Mouse (Mus musculus): ENCODE measurements around the gene 5830473C10Rik. TPM values are rescaled to one million over a fixed set of nuclear protein-coding genes. Genes with fewer than 3 reads are reported as not detected.

Gene 5830473C10Rik
- polyA plus RNA-seq, 1 experiment: 0.12 TPM

DNA sequence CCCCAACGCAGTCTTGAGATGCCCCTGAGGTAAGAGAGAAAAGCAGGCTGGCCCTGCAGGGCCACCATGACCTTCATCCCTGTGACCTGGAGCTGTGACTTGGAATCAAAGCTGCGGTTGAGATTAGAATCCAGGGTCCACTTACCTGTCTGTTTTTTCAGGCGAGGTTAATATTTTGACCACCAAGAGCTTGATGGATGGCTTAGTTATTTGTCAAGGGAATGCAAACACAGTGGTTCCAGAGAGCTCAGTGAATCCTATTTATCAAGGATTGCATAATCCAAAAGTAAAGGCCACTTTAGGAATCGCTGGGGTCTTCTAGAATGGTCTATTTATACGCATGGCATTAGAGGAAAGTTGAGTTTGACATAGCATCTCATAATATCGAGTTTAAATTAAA, 21.3 kb downstream of the 5830473C10Rik start:
- Histone ChIP-seq H3K4me3 (ENCODE audit: control insufficient read depth, low read depth, low read length) (no peak overlapping the region), H3K36me3 (ENCODE audit: control insufficient read depth, insufficient read depth, low read length) (no peaks in the 10 kb centered on the region), H3K4me1 (ENCODE audit: control insufficient read depth, insufficient read depth, low read length) (no peaks in the 10 kb centered on the region), H3K27me3 (ENCODE audit: control insufficient read depth, insufficient read depth, low read length) (no peaks in the 10 kb centered on the region), H3K27ac (ENCODE audit: control insufficient read depth, insufficient read depth, low read depth, low read length) (no peak overlapping the region)
- TF ChIP-seq POLR2A (IDR thresholded peaks at IDR 0.05; ENCODE audit: control insufficient read depth, low read depth, low read length) (no peak), CTCF (IDR thresholded peaks at IDR 0.05; ENCODE audit: control insufficient read depth, insufficient read depth, insufficient replicate concordance, low read depth, low read length) (no peak)

DNA sequence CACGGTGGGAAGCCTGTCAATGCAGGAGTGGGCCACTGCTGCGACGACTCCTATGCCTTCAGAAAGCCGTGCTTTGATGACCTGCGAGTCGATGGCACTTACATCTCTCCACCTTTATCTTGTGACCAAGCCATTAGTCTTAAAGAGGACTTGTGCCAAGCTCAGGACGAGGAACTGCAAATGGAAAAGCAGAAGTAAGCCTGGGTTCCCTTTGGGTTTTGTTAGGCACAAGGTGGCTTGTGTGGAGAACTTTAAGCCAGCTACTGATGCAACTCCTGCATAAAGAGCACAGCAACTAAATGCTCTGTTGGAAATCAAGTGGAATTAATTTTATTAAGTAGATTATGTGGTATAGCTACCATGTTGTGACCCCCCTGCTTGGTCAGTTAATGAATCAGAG, 23.9 kb downstream of the 5830473C10Rik start:
- H3K27me3 ChIP-seq (ENCODE audit: control insufficient read depth, insufficient read depth, low read length): no peaks in the 10 kb centered on the region
- H3K27ac ChIP-seq (ENCODE audit: control insufficient read depth, insufficient read depth, low read depth, low read length): no peak overlapping the region
- no peak overlapping the region for H3K4me3 ChIP-seq (ENCODE audit: control insufficient read depth, low read depth, low read length)
- H3K36me3 ChIP-seq (ENCODE audit: control insufficient read depth, insufficient read depth, low read length): no peaks in the 10 kb centered on the region
- H3K4me1 ChIP-seq (ENCODE audit: control insufficient read depth, insufficient read depth, low read length): peaks cover 3% of the 10 kb centered on the region
- no peak for TF ChIP-seq POLR2A (IDR thresholded peaks at IDR 0.05; ENCODE audit: control insufficient read depth, low read depth, low read length)
- no peak for TF ChIP-seq CTCF (IDR thresholded peaks at IDR 0.05; ENCODE audit: control insufficient read depth, insufficient read depth, insufficient replicate concordance, low read depth, low read length)

DNA sequence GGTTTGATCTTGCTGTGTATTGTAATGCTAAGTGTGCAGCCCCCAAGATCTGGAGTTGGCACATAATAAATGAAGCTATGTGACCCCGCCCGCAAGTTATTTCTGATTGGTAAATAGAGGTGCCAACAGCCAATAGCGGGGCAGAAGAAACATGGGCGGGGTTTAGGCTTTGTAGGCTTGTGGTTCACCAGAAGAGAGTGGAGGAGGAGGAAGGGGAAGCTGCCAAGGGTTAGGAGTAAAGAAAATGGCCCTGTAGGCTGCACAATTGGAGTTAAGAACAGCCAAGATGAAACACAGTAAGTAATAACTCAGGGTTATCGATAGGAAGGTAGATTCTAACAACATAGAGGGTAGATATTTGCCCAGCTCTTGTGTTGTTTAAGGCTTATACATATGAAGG, 25.6 kb downstream of the 5830473C10Rik start:
- TF ChIP-seq CTCF (IDR thresholded peaks at IDR 0.05; ENCODE audit: control insufficient read depth, insufficient read depth, insufficient replicate concordance, low read depth, low read length) (no peak), POLR2A (IDR thresholded peaks at IDR 0.05; ENCODE audit: control insufficient read depth, low read depth, low read length) (no peak)
- Histone ChIP-seq H3K27me3 (ENCODE audit: control insufficient read depth, insufficient read depth, low read length) (no peaks in the 10 kb centered on the region), H3K27ac (ENCODE audit: control insufficient read depth, insufficient read depth, low read depth, low read length) (no peak overlapping the region), H3K36me3 (ENCODE audit: control insufficient read depth, insufficient read depth, low read length) (no peaks in the 10 kb centered on the region), H3K4me1 (ENCODE audit: control insufficient read depth, insufficient read depth, low read length) (peaks cover 6% of the 10 kb centered on the region), H3K4me3 (ENCODE audit: control insufficient read depth, low read depth, low read length) (no peak overlapping the region)

DNA sequence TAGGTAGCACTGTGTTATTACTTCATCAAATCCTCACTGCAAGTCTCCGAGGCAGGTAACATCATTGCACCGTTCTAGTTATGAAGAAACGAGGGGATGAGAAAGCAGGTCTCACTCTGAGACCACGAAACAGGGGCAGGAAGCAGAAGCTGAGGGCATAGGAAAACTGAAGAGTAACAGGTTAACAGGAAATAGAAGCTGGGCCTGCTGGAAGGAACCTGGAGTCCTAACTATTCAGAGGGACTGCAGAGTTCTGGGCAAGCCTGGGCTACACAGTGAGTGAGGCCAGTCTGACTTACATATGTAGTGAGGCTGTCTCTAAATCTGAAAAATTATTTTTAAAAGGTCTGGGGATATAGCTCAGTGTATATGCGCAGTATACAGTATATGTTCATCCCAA, 27.2 kb downstream of the 5830473C10Rik start:
- no peak overlapping the region for H3K4me3 ChIP-seq (ENCODE audit: control insufficient read depth, low read depth, low read length)
- H3K36me3 ChIP-seq (ENCODE audit: control insufficient read depth, insufficient read depth, low read length): no peaks in the 10 kb centered on the region
- TF ChIP-seq CTCF (IDR thresholded peaks at IDR 0.05; ENCODE audit: control insufficient read depth, insufficient read depth, insufficient replicate concordance, low read depth, low read length): no peak
- no peak for TF ChIP-seq POLR2A (IDR thresholded peaks at IDR 0.05; ENCODE audit: control insufficient read depth, low read depth, low read length)
- no peaks in the 10 kb centered on the region for H3K27me3 ChIP-seq (ENCODE audit: control insufficient read depth, insufficient read depth, low read length)
- no peak overlapping the region for H3K27ac ChIP-seq (ENCODE audit: control insufficient read depth, insufficient read depth, low read depth, low read length)
- H3K4me1 ChIP-seq (ENCODE audit: control insufficient read depth, insufficient read depth, low read length): peaks cover 6% of the 10 kb centered on the region

DNA sequence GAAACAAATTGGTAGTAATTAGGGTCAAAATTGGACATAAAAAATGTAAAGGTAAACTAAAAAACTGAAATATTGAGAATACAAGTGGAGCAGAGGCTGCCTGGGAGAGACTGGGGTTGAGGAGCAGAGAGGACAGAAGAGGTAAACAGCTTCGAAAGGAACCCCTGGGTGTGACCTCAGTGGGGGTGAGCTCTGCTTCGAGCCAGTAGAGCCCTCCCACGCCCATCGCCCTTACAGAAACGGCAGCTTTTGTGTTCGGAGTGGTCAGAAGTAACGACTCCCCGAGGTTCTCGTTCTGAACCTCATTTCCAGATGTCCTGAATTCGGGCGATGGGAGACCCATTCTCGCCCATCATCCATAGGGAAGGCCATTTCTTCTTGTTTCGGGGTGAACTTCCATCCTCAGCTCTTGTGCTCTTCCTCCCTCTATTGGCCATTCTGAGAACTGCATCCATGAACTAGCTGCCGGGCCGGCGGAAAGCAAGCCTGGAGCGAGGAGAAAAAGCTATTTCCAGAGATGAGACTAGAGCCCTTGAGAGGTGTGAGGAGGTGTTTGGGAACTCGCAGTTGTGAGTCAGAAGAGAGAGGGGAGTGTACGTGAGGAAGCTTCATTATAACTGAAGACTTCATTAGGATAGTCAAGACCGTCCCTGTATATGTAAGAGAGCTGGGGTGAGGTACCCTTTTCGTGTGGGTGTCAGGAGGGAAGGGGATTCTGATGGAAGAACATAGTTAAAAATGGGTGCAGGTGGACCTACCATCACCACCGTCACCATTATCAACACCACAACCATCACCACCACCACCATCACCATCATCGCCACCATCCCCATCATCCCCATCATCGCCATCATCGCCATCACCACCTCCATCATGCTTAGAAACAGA, 28.0 kb downstream of the 5830473C10Rik start:
- no peaks in the 10 kb centered on the region for H3K36me3 ChIP-seq (ENCODE audit: control insufficient read depth, insufficient read depth, low read length)
- TF ChIP-seq POLR2A (IDR thresholded peaks at IDR 0.05; ENCODE audit: control insufficient read depth, low read depth, low read length) (no peak), CTCF (IDR thresholded peaks at IDR 0.05; ENCODE audit: control insufficient read depth, insufficient read depth, insufficient replicate concordance, low read depth, low read length) (peak; percentile 89)
- no peak overlapping the region for H3K27ac ChIP-seq (ENCODE audit: control insufficient read depth, insufficient read depth, low read depth, low read length)
- H3K27me3 ChIP-seq (ENCODE audit: control insufficient read depth, insufficient read depth, low read length): no peaks in the 10 kb centered on the region
- peak overlapping the region; percentile 74 for H3K4me3 ChIP-seq (ENCODE audit: control insufficient read depth, low read depth, low read length)
- peaks cover 6% of the 10 kb centered on the region for H3K4me1 ChIP-seq (ENCODE audit: control insufficient read depth, insufficient read depth, low read length)

DNA sequence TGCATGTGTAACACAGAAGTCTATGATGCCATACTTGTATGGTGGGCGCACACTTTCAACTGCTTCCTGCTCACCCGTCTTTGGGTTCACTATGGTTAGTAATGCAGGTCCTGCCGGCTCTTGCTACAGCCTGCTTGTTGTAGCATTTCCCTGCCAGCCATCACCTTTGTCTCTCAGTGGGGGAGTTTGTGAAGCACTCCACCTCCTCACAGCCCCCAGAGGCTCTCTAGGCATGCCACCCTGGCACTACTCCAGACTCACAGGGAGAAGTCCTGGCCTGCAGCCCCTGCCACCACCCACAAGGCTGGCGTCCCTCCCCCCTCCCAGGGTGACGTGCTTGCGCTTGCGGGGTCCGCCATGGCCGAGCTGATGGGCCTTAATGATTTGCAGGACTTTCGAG, 29.8 kb downstream of the 5830473C10Rik start:
- H3K36me3 ChIP-seq (ENCODE audit: control insufficient read depth, insufficient read depth, low read length): no peaks in the 10 kb centered on the region
- TF ChIP-seq CTCF (IDR thresholded peaks at IDR 0.05; ENCODE audit: control insufficient read depth, insufficient read depth, insufficient replicate concordance, low read depth, low read length): no peak
- no peak for TF ChIP-seq POLR2A (IDR thresholded peaks at IDR 0.05; ENCODE audit: control insufficient read depth, low read depth, low read length)
- H3K4me3 ChIP-seq (ENCODE audit: control insufficient read depth, low read depth, low read length): no peak overlapping the region
- H3K27ac ChIP-seq (ENCODE audit: control insufficient read depth, insufficient read depth, low read depth, low read length): no peak overlapping the region
- no peaks in the 10 kb centered on the region for H3K27me3 ChIP-seq (ENCODE audit: control insufficient read depth, insufficient read depth, low read length)
- peaks cover 6% of the 10 kb centered on the region for H3K4me1 ChIP-seq (ENCODE audit: control insufficient read depth, insufficient read depth, low read length)

DNA sequence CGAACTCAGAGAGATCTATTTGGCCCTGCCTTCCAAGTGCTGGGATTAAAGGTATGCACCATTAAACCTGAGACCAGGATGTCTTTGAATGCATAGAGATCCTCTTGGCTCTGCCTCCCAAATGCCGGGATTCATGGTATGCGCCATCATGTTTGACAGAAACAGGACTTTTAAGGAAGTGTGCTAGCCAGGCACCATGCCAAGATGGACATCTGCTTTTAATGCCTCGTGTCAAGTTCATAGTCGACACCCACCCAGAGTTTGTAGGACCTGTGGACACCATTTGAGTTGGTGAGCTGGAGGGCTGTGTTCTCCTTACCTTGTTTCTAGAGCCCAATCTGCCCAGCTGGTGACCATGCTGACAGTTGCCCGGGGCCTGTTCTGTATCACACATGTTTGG, 31.0 kb downstream of the 5830473C10Rik start:
- TF ChIP-seq POLR2A (IDR thresholded peaks at IDR 0.05; ENCODE audit: control insufficient read depth, low read depth, low read length): no peak
- H3K36me3 ChIP-seq (ENCODE audit: control insufficient read depth, insufficient read depth, low read length): no peaks in the 10 kb centered on the region
- H3K27ac ChIP-seq (ENCODE audit: control insufficient read depth, insufficient read depth, low read depth, low read length): no peak overlapping the region
- H3K4me1 ChIP-seq (ENCODE audit: control insufficient read depth, insufficient read depth, low read length): peaks cover 6% of the 10 kb centered on the region
- no peak overlapping the region for H3K4me3 ChIP-seq (ENCODE audit: control insufficient read depth, low read depth, low read length)
- H3K27me3 ChIP-seq (ENCODE audit: control insufficient read depth, insufficient read depth, low read length): no peaks in the 10 kb centered on the region
